Mouse (Mus musculus) liver (tissue): ENCODE results near the gene A230072I06Rik.

Experiments used
- DNase-seq: peaks from one replicate; pipeline ENCODE4 v3.0.0-alpha.2; 2020; ENCODE audit warnings: mixed read lengths

A230072I06Rik gene

GRCm38 (mm10) chr8:12324561-12324960 is 45.9 kb downstream of the A230072I06Rik start:
- no peak for DNase-seq

GRCm38 (mm10) chr8:12324991-12325601 is 46.5 kb downstream of the A230072I06Rik start:
- DNase-seq = no peak

GRCm38 (mm10) chr8:12327187-12327586 is 48.6 kb downstream of the A230072I06Rik start:
- no peak for DNase-seq

DNA sequence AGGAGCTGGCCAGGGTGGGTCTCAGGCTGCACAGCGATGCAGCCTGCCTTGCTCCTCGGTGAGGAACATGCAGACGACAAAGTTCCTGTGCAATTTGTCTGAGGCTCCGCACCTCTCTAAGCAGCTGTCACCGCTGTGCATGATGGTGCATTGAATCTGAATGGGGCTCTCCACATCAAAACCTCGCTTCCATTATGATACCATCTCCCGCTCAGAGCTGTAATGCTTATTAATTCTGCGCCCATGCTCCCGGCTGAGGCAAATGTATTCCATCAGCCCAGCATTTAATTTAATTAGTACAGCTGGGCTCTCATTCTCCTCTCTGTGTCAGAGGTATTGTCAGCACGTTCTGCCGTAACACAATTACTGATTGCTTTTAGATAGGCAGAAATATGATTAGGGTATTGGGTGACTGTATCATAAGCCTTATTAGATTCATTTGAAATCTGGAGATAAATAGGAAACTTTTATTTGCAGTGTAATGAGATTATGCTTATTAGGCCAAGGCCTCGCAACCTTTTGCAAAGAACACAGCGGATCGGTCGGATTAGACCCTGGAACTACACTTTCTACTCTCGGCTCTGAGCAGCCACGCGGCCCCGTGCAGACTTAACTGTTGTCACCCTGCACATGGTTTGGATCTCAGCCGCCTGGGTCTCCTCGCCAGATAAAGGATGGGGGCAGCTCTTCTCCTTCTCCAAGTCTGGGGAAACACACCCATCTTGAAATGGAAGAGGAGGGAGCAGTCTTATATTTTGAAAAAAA is 49.3 kb downstream of the A230072I06Rik start:
- no peak for DNase-seq

- no peak for DNase-seq
Observed at GRCm38 (mm10) chr8:12328476-12328875, 49.9 kb downstream of the A230072I06Rik start.

DNA sequence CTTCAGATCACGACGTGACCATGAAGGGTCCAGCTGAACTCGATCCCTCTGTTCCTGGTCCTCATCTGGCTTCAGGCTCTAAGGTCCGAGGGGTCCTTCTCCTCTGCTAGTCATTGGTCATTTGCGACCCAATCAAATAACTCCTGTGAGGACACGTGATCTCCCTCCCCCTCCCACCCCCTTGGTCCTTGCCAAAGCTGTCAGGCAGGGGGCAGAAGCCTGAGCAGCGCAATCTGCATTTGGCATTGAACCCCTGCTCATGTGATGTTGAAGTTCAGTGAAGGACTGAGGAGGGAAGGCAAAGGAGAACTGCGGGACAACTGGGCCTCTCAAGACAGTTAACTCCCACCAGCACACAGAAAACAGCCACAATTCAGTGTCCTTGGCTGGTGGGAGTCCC is 51.4 kb downstream of the A230072I06Rik start:
- no peak for DNase-seq
